Mouse (Mus musculus) midbrain, embryonic 13.5 days (tissue): ENCODE measurements at regions not wholly inside any gene's neighbourhood (a gene's known extent, or its start where the extent isn't known, plus 50 kb on each side); places are given as distances from the start of the nearest gene placed in this dataset.
A peak's percentile ranks its signal among the peaks of the same experiment; 100 is the strongest.

Source experiments
- ATAC-seq: fragments of 200-750 bp; cut with Nextera tagmentation; 2 replicates; pipeline ENCODE4 v1.8.0; 2017; ENCODE audit warnings: mild to moderate bottlenecking, moderate TSS enrichment, moderate library complexity
- H3K27ac ChIP-seq: fragments of 300-500 bp; sonication (generic); 2 replicates; pipeline ENCODE4 v1.5.1; 2015; ENCODE audit warnings: inconsistent platforms, mild to moderate bottlenecking, moderate library complexity
- H3K27me3 ChIP-seq: fragments of 300-500 bp; sonication (generic); 2 replicates; pipeline ENCODE4 v1.6.1; 2015; ENCODE audit warnings: mild to moderate bottlenecking, inconsistent platforms
- H3K36me3 ChIP-seq: fragments of 300-500 bp; sonication (generic); 2 replicates; pipeline ENCODE4 v1.6.1; 2015; ENCODE audit warnings: mild to moderate bottlenecking, inconsistent platforms
- H3K4me1 ChIP-seq: fragments of 300-500 bp; sonication (generic); replicated peaks from 2 replicates; pipeline ENCODE4 v1.6.1; 2015; ENCODE audit warnings: inconsistent platforms
- H3K4me2 ChIP-seq: fragments of 300-500 bp; sonication (generic); replicated peaks from 2 replicates; pipeline ENCODE4 v1.6.1; 2015; ENCODE audit warnings: moderate library complexity, mild to moderate bottlenecking, inconsistent platforms
- H3K4me3 ChIP-seq: fragments of 300-500 bp; sonication (generic); replicated peaks from 2 replicates; pipeline ENCODE4 v1.5.1; 2015; ENCODE audit warnings: mild to moderate bottlenecking, inconsistent platforms
- H3K9ac ChIP-seq: fragments of 300-500 bp; sonication (generic); replicated peaks from 2 replicates; pipeline ENCODE4 v1.6.1; 2015; ENCODE audit warnings: mild to moderate bottlenecking, inconsistent platforms
- H3K9me3 ChIP-seq: fragments of 300-500 bp; sonication (generic); 2 replicates; pipeline ENCODE4 v1.6.1; 2016; ENCODE audit warnings: mild to moderate bottlenecking, inconsistent platforms
- WGBS: fragments of 180-500 bp; shearing (Covaris S2); methylation state at CpG from one replicate; pipeline ENCODE4 v1.1.7; 2015; 5-methylcytosine and 5-hydroxymethylcytosine counted together

- Histone ChIP-seq H3K4me3 (no peak overlapping the region), H3K36me3 (no peaks in the 10 kb centered on the region), H3K9me3 (no peaks in the 10 kb centered on the region), H3K4me2 (no peak overlapping the region), H3K4me1 (no peaks in the 10 kb centered on the region), H3K9ac (no peak overlapping the region), H3K27me3 (no peaks in the 10 kb centered on the region), H3K27ac (no peak overlapping the region)
- 81% methylated on average over 5 of the region's 5 CpGs for WGBS
- ATAC-seq = no peak
Observed at GRCm38 (mm10) chr13:31396216-31396910, 159.6 kb upstream of the Foxq1 start.

DNA sequence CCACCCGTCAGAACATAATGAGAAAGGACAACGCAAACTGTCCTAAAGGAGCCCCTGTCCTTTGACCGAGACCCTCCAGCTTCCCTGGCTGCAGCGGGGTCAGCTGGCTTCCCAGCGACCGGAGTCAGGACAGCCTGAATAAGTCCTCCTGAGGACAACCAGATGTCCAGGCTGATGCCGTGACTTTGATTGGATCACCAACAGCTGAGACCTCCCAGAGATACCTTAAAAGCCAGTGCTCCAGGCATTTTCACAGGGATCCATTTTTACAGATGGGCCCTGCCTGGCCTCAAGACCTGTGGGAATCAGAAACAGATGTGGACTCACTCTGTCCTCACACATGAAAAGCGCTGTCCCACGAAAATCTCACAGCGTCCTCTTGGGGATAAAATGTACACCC, 158.7 kb upstream of the Foxq1 start:
- no peak overlapping the region for H3K9ac ChIP-seq
- H3K36me3 ChIP-seq = no peaks in the 10 kb centered on the region
- H3K4me2 ChIP-seq = no peak overlapping the region
- H3K27ac ChIP-seq = no peak overlapping the region
- no peaks in the 10 kb centered on the region for H3K4me1 ChIP-seq
- ATAC-seq = no peak
- no peak overlapping the region for H3K4me3 ChIP-seq
- H3K27me3 ChIP-seq = no peaks in the 10 kb centered on the region
- 74% methylated on average over 10 of the region's 10 CpGs for WGBS
- no peaks in the 10 kb centered on the region for H3K9me3 ChIP-seq

DNA sequence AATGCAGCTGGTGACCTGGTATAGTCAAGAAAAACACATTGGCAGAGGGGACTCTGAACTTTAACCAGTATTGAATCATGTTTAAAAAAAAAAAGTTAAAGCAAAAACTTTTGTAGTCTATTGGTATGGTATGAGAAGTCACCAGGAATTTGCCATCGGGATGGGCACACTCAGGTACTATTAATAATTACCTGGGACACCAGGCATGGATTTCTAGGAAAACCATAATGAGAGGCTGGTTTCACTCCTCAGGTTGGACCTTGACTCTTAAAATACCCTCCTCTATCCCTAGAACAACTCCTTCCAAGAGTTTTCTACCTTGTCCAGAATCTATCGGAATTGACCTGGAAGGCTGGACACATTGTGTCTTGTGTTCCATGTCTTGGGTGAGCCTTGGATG, 155.5 kb upstream of the Foxq1 start:
- H3K4me3 ChIP-seq = no peak overlapping the region
- 98% methylated on average over 2 of the region's 2 CpGs for WGBS
- no peak for ATAC-seq
- no peaks in the 10 kb centered on the region for H3K9me3 ChIP-seq
- H3K4me2 ChIP-seq = no peak overlapping the region
- H3K27ac ChIP-seq = no peak overlapping the region
- H3K36me3 ChIP-seq = no peaks in the 10 kb centered on the region
- no peaks in the 10 kb centered on the region for H3K27me3 ChIP-seq
- no peaks in the 10 kb centered on the region for H3K4me1 ChIP-seq
- H3K9ac ChIP-seq = no peak overlapping the region

DNA sequence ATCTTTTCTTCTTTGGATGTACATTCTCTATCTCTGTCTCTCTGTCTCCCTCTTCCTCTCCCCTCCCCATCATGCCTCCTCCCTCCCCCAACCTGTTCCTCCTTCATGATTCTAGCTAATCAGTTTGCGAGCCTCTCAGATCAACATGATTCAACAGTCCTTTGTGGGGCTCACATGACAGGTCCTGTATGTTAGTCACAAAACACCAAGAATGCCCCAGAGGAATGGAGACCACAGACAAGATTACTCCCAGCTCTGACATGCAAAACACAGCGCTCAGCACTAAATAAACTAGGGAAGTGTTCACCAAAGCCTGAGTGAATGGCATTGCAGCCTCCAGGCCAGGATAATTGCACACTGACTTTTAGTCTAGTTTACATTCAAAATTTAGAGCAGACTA, 150.6 kb upstream of the Foxq1 start:
- Histone ChIP-seq H3K27ac (no peak overlapping the region), H3K9me3 (no peaks in the 10 kb centered on the region), H3K9ac (no peak overlapping the region), H3K4me2 (no peak overlapping the region), H3K4me1 (peaks cover 8% of the 10 kb centered on the region), H3K36me3 (no peaks in the 10 kb centered on the region), H3K4me3 (no peak overlapping the region), H3K27me3 (no peaks in the 10 kb centered on the region)
- no peak for ATAC-seq
- WGBS = 82% methylated on average over 2 of the region's 2 CpGs

DNA sequence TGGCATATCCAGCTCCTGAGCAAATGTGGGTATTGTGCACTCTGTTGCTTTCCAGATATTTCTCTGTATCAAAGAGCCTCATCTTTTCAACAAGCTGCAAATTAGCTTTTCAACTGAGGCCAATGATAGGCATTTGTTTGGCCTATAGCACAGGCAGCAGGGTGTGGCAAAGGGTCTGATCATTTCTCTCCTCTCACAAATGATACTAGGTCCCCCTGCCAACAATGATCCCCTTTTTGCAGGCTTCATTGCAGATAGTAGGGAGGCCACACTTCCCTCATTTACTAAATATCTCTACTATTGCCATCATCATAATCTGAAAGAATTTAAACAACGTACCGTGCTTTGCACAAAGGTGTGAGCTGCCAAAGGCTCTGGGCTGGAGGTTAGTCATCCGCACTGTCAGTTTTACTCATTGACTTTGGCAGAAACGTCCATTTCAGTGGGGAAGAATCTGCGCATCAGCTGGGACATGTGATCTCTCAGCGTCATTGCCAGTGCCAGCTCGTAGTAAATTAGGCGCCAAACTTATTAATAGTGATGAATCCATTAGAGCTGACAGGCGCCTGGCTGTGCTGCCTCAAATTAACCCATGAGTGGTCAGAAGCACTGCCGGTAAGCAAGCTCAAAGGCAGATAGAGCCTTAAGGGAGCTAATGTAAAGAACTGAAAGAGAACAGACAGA, 147.4 kb upstream of the Foxq1 start:
- Histone ChIP-seq H3K27ac (no peak overlapping the region; the same call in 1 of the 2 replicates), H3K4me3 (no peak overlapping the region; the same call in 1 of the 2 replicates), H3K4me2 (peak overlapping the region; percentile 31), H3K4me1 (peaks cover 8% of the 10 kb centered on the region), H3K27me3 (no peaks in the 10 kb centered on the region), H3K9ac (no peak overlapping the region), H3K9me3 (no peaks in the 10 kb centered on the region), H3K36me3 (no peaks in the 10 kb centered on the region)
- ATAC-seq = peak; percentile 84
- WGBS = 45% methylated on average over 10 of the region's 10 CpGs

DNA sequence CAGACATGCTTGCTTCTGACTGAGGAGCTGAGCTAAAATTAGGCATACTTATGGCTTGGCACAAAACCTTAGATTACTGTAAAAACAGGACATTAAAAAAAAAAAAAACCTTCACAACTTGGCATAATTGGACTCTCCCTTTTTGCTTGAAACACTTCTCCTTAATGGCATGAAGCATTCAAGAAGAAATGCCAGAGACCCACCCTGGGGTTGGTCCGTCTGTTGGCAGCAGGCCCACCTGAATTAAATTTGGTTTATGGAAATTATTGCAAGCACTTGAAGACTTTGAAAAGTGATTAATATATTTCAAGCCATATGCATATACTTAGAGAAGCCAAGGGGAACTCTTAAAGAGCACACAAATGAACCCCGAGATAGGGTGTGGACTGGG, 146.8 kb upstream of the Foxq1 start:
- ATAC-seq = 0 out of 2 replicates have a peak, but pooled peaks have one; percentile 14
- Histone ChIP-seq H3K9me3 (no peaks in the 10 kb centered on the region), H3K4me1 (peaks cover 8% of the 10 kb centered on the region), H3K36me3 (no peaks in the 10 kb centered on the region), H3K9ac (no peak overlapping the region), H3K27ac (no peak overlapping the region), H3K4me3 (no peak overlapping the region), H3K4me2 (peak overlapping the region; percentile 31), H3K27me3 (no peaks in the 10 kb centered on the region)
- 82% methylated on average over 2 of the region's 2 CpGs for WGBS

DNA sequence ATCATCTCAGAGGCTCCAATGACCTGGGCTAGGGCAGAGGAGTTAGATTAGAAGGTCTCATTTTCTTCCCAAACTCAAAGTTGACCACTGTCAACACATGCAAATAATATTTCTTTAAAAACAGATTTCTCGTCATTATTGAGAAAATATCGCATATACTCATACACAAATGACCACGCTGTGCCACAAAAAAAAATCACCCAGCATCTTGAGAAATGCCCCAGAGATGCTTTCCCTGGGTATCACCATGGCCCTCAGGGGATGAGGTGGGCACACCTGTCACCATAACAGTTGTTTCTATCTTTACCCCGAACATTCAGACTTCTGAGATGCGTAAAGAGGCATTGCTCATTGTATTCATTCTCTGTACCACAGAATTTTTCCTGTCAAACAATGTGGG, 134.4 kb upstream of the Foxq1 start:
- no peak overlapping the region for H3K4me2 ChIP-seq
- WGBS = 93% methylated on average over 5 of the region's 5 CpGs
- no peaks in the 10 kb centered on the region for H3K4me1 ChIP-seq
- H3K27ac ChIP-seq = no peak overlapping the region
- no peaks in the 10 kb centered on the region for H3K9me3 ChIP-seq
- no peaks in the 10 kb centered on the region for H3K36me3 ChIP-seq
- H3K27me3 ChIP-seq = no peaks in the 10 kb centered on the region
- no peak overlapping the region for H3K9ac ChIP-seq
- no peak for ATAC-seq
- no peak overlapping the region for H3K4me3 ChIP-seq

GRCm38 (mm10) chr13:31423599-31423998, 132.3 kb upstream of the Foxq1 start:
- Histone ChIP-seq H3K9me3 (no peaks in the 10 kb centered on the region), H3K4me1 (no peaks in the 10 kb centered on the region), H3K27ac (no peak overlapping the region), H3K36me3 (no peaks in the 10 kb centered on the region), H3K4me2 (no peak overlapping the region), H3K4me3 (no peak overlapping the region), H3K9ac (no peak overlapping the region), H3K27me3 (no peaks in the 10 kb centered on the region)
- ATAC-seq = no peak
- WGBS = 93% methylated on average over 3 of the region's 3 CpGs

DNA sequence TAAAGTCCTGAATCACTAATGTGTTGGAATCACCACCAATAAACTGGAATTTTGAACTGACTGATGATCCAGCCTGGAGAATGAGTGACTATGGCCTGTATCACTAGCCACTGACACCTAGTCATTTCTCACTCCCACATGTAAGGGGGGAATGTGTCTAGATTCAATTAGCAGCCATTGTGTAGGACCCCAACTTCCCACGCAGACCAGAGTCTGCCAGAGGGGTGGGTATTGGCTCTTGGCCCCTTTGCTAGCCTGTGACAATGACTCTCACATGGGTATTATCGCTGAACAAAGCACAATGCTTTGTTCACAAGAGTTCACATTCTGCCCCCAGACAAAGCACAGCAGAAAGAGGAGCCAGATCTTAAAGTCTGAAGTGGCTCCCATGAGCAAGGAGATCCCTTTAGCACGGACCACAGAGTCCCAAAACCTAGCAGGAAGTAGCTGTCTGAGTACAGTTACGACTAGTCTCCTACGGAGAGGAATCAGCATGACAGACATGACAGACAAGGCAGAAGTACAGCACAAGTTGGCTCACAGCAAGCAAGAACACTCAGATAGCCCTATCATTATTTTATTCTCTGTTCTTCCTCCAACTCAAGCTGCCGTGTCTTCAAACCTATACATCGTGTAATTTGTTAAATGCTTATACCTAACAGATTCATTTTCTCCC, 130.0 kb upstream of the Foxq1 start:
- Histone ChIP-seq H3K4me3 (no peak overlapping the region), H3K4me1 (no peaks in the 10 kb centered on the region), H3K27ac (no peak overlapping the region), H3K36me3 (no peaks in the 10 kb centered on the region), H3K4me2 (no peak overlapping the region), H3K9me3 (no peaks in the 10 kb centered on the region), H3K9ac (no peak overlapping the region), H3K27me3 (no peaks in the 10 kb centered on the region)
- no peak for ATAC-seq
- 53% methylated on average over 7 of the region's 7 CpGs for WGBS

GRCm38 (mm10) chr13:31436434-31436833, 119.5 kb upstream of the Foxq1 start:
- 96% methylated on average over 7 of the region's 7 CpGs for WGBS
- H3K4me3 ChIP-seq = no peak overlapping the region

DNA sequence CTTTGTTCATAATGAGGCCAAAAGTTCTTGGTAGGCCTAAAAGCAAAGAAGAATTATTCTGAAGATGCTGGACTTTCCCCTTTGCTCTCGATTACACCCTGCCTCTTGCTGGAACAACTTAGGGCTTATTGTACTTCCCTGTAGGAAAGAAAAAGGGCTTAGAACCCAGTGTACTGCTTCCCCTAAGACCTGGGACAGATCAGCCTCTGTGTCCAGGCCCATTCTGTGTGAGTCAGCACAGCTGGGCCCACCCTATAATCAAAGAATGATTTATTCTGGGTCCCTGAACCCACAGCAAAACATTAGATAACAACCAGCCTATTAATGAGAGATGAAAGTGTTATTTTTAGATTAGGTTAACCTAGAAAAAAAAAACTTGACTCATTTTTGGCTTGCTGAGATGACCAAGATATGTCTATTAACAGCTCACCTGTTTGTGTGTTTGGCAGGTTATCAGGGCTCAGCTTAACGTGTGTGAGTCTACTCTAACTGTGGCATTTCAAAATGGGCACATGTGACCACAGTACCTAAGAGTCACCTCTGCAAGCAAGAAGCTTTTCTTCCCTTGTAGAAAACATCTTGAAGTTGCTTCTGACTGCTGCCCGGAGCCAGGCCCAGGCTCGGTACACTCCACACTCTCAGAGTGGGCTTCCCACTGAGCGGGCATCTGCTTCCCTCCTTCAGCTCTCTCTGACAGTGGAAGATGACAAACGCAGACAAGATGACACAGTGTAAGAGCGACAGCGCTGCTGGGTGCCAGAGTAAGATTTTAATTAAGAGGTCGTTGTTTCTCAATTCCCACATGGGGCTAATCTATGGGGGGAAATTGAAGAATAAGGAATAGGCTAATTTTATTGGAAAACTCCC, 115.9 kb upstream of the Foxq1 start:
- ATAC-seq = no peak
- 76% methylated on average over 9 of the region's 9 CpGs for WGBS
- no peaks in the 10 kb centered on the region for H3K27me3 ChIP-seq

More at GRCm38 (mm10) chr13:31436434-31436833, 119.5 kb upstream of the Foxq1 start:
- no peak overlapping the region for H3K9ac ChIP-seq
- no peaks in the 10 kb centered on the region for H3K9me3 ChIP-seq
- H3K27me3 ChIP-seq = no peaks in the 10 kb centered on the region
- H3K4me2 ChIP-seq = no peak overlapping the region
- H3K27ac ChIP-seq = no peak overlapping the region
- ATAC-seq = no peak
- no peaks in the 10 kb centered on the region for H3K4me1 ChIP-seq
- no peaks in the 10 kb centered on the region for H3K36me3 ChIP-seq

GRCm38 (mm10) chr13:31458883-31459282, 97.1 kb upstream of the Foxq1 start:
- Histone ChIP-seq H3K9ac (no peak overlapping the region), H3K27ac (no peak overlapping the region), H3K4me2 (no peak overlapping the region), H3K9me3 (no peaks in the 10 kb centered on the region), H3K4me1 (no peaks in the 10 kb centered on the region), H3K27me3 (no peaks in the 10 kb centered on the region), H3K36me3 (no peaks in the 10 kb centered on the region), H3K4me3 (no peak overlapping the region)
- whole genome bisulfite sequencing = 81% methylated on average over 2 of the region's 2 CpGs
- no peak for ATAC-seq

More for the DNA sequence above, 115.9 kb upstream of the Foxq1 start:
- Histone ChIP-seq H3K4me3 (no peak overlapping the region), H3K4me2 (no peak overlapping the region), H3K9ac (no peak overlapping the region), H3K27ac (no peak overlapping the region), H3K9me3 (no peaks in the 10 kb centered on the region), H3K4me1 (no peaks in the 10 kb centered on the region), H3K36me3 (no peaks in the 10 kb centered on the region)
